Mouse (Mus musculus) embryo, embryonic 10 days (tissue): ENCODE results near the gene Hectd2.

Source experiments
- DNase-seq: peaks from one replicate; pipeline ENCODE4 v3.0.0-alpha.2; 2015; ENCODE audit warnings: low spot score

The Hectd2 gene

DNA sequence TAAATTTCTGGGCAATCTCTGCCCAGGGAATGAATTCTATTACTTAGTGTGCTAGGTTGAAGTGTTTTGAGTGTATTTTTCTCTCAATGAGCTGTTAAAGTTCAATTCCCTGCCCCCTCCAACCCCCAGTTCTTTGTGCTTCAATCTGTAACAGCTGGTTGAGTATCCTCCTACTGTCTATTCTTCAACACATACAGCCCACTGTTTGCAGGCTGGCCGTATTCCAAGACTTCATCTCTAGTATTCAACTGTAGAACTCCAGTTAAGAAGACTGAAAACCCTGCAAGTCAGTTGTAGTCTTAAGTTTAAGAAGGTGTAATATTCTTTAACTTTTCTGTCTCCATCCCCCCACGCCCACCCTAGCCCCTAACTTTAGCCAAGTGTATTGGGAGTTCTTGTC is 10.0 kb downstream of the Hectd2 start:
- no peak for DNase-seq

DNA sequence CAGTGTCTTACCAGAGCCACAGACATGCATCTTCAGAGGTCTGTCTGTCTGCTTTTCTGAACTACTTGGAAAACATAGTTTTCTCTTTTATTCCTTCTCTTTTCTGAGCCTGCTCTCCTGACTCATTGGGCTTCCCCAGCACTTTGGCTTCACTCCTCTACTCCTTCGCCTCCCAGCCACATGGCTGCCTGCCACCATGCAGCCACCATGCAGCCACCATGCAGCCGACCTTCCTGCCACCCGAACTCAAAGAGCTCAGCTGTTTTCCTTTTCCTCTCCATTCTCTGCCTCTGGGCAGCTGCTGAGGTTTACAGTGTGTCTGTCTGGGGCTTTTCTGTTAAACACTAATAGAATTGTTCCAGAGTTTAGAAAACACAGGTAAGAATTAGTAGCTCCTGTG is 19.5 kb downstream of the Hectd2 start:
- no peak for DNase-seq

DNA sequence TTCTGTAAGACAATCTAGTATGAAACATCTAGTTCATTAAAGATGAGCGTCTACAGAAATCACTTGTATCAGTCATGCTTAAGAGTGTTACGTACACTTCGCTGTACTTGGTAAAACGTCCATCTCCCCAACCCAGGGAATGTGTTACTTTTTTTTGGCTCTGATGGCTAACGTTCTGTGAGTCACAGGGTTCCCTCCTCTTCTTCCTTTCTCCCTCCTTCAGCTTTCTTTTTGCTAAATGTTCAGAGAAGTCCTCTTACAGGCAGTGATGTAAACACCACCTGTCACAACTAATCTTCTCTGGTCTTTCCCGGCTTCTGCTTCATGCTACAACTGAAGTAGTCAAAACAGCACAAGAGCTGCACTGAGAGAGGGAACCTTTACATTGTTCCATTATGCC is 20.7 kb downstream of the Hectd2 start:
- DNase-seq = no peak

DNA sequence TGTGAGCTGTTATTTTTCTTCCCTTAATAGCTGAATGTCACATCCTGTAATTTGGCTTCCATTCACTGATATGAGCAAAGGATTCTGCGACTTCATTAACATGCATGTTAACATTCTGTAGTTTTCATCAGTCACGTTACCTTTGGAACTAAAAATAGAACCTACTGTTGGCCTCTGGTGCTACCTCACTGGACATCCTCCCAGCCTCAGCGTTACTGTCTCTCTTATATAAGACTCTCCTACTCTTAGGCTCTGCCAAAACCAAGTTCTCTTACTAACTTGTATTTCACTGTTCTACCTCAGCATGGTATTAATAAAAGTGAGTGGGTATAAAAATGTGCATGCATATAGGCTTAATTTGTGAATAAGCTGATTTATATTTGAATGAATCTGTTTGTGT is 26.4 kb downstream of the Hectd2 start:
- no peak for DNase-seq

DNA sequence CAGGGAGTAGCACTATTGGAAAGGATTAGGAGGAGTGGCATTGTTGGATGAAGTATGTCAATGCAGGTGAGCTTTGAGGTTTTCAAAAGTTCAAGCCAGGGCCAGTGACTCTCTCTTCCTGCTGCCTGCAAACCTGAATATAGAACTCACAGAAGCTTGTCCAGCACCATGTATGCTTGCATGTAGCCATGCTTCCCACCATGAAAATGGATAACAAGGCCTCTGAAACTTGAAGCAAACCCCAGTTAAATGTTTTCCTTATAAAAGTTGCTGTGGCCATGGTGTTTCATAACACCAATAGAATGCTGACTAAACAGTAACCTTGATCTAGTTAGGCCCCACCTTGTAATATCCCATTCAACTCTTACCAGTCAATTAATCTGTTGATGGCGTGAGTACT is 27.7 kb downstream of the Hectd2 start:
- no peak for DNase-seq

DNA sequence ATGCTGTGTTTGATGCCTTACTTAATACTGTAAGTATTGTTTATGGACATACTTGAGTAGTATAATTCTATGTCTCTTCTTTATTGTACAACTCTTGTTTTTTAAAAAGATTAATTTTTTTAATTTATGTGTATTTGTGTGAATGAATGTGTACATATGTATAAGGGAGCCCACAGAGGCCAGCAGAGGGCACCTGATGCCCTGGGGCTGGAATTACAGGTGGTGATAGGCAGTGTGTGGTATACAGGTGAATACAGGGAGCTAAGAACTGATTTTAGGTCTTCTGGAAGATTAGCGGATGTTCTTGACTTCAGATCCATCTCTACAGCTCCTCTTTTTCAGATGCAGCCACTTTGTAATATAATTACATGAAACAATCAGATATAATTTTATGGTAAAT is 31.1 kb downstream of the Hectd2 start:
- DNase-seq = no peak

DNA sequence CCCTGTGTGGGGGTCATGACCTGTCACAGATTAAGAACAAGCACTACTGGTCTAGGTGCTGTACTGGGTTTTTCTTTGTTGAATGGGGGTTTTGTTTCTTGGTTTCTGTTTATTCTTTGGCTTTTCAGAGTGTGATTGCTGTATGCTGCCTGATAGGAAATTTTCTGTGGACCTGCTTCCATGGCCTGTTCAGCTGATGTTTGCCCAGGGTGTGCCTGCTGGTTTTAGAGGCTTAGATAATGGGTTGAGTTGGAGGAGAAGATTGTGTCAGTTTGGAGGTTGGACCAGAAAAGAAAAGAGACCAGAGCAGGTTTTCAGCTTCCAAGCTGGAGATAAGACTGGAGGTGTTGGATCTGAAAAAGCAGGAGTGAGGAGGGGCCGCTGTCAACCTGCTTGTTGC is 40.0 kb downstream of the Hectd2 start:
- no peak for DNase-seq

DNA sequence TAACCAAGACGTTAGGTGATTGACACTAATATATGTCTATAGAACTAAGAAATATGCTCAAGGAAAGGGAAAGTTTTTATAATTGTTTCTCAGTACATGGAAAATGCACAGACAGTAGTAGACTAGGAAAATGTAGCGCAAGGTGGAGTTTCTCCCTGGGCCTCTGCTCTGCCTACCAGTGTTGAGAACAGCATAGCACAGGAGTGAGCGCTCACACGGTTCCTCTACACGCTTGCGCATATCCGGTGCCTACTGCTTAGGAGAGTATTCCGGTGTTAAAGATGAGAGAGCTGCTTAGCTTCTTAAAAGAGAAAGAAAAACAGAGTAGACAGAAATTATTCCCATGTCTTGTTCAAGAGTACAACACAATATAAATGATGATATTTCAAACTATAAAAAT is 47.4 kb downstream of the Hectd2 start:
- no peak for DNase-seq

DNA sequence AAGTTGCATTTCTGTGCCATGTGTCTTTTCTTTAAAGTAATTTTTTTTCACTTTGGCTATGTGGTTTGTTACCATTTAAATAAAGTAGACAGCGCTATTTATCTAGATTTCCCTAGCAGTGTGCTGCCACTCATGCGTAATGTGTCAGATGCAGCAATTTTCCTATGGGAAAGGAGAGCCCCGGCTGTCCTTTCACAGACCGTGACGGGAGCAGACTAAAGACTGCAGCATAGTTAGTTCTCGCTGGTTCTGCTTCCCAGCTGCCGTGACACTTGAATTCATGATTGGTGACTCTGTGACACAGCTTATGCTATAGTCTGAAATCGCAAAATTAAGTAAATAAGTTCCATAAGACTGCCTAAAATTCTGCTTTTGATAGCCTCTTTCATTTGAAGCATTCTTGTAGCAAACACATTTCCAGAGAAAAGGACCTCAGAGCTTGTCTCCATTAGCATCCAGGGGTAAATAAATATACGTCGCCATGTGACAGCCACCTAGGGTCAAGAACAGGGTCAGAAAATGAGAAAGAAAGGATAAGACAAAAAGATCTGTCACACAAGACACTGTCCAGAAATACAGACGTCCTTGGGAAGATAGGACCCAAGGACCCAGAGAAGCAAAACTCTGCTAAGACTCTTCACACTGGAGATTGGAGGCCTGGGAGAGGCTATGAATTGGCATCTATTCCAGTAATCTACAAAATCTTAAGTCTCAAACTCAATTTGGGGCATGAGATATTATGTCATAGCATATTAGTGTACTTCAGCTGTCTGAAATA is 48.3 kb downstream of the Hectd2 start:
- peak; percentile 23 for DNase-seq

DNA sequence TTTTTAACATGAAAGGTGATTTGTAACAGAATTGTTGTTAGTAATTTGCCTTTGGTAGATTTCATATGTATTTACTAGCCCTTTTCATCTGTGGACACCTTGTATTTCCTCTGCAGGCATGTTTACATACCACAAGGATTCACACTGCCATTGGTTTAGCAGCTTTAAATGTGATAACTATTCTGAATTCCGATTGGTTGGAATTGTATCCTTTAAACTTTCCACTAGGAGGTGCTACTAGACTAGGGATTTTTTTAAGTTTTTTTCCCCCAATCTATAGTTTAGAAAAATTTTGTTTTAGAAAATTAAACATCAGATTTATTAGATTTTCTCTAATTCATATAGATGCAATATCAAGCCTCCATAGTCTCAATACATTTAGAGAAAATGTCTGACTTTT is 51.8 kb downstream of the Hectd2 start:
- DNase-seq = peak; percentile 35

DNA sequence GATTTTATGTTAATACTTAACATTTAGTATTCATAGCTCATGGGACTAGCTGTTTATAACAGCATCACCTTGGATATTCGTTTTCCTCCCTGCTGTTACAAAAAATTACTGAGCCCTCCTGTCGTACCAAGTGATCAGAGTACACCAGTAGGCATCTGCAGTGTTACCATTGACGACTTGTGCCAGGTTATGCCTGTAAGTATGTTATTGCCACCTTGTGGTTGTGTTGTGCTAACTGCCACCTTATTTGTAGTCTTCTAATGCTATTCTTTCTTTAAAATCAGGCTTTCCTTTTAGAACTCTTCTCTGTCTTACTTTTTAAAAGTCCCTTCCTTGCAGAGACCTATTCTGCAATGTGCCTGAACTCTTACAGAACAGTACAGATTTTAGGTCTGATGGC is 54.8 kb downstream of the Hectd2 start:
- DNase-seq = no peak

DNA sequence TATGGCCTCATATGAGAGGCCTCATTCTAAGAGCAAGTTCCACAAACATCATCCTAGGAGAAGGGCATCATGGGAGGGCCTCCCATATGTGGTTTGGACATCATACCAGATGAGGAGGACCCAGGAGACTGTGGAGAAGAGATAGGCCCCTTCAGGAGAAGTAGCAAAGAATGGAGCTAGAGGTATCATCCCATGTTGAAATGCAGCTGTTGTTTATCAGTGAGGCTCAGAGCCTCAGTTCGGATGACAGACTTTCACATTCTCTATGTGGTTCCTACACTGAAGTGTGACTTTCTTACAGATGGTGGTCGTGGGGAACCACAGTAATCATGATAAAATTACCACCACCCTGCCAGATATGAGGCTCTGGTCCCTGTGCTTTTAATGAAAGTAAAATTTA is 55.9 kb downstream of the Hectd2 start:
- no peak for DNase-seq

DNA sequence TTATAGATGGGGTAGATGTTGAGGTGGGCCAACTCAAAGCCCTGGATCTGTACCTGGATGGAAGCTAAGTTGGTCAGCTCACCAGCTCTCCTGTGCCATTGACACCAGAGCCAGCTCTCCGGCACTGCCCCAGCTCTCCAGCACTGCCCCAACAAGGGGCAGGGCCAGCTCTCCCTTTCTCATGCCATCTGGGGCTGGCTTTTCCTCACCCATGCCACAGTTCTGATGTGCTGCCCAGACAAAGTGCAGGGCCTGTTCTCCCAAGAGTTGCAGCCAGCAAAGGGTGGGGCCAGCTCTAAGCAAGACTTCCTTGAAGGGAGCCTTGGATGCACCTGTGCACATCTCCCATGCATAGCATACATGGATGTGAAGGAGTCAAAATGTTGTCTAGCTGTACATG is 71.5 kb downstream of the Hectd2 start:
- no peak for DNase-seq

DNA sequence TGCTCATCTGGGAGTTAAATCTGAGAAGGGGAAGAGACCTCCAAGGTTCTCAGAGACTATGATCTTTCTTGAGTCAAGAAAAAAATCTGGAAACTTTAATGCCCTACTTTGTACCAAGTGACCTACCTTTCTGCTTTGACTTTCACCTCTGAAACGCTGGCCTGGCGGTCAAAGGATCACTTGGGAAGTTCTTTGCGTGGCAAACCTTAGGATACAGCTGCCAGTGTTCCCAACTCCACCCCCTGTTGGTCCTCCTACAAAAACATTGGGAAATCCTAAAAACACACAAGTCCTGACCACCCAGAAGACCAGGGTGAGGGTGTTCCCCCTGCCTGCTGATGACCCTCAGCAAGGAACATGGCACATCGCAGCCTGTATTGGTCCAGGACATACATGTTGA is 72.4 kb downstream of the Hectd2 start:
- no peak for DNase-seq

DNA sequence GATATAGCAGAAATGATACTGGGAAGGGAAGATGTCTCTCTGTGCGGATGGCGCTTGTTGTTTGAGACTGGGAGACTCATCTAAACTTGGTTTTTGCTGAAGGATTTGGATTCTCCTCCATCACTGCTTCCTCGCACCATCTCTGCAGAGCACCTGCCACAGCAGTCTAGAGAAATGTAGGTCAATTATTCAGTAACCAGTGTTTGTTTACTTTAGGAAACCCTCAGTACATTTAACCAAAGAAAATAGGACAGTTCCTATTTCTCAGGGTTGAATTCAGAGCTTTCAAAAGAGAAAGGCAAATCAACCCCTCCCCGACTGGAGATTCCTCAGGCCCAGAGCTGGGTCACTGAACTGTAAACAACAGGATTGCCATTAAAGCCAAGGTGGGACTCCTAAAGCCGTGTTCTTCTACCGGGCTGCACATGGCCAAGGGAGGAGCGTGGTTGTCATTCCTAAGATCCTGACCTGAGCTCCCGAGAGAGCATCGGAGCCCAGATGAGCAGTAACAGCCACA is 75.0 kb downstream of the Hectd2 start:
- no peak for DNase-seq

DNA sequence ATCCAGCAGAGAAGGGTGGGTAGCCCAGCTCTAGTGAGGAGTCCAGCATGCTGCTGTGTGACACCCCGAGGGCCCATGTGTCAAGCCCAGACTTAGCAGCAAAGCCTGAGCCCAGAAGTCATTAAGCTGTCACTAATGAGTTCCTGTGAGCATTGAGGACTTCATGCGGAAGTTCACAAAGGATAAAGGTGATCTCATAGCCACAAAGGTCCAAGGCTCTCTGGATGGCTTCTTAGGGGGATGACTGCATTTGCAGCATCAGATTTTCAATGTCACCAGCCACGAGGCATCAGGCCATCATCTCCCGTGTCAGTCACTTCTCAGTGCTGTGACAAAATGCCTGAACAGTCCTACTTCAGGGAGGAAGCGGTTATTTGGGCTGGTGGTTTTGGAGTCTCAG is 75.9 kb downstream of the Hectd2 start:
- DNase-seq = no peak

DNA sequence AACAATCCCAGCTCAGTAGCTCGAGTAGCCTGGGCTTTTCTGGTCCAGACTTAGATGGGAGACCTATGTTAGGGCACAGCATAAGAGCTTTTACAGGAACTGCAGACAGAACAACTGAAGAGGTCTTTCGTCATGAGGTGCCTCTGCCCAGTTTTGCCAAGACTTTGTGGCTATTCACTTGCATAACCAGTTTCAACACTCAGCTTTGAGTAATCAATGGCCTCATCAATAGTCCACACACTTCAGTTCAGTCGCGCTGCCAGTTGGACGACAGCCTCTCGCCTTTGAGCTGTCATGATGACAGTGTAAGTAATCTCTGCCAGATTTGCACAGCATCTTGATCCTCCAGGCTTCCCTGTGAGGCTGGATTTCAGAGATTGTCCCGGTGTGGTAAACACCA is 80.3 kb downstream of the Hectd2 start:
- DNase-seq = no peak

DNA sequence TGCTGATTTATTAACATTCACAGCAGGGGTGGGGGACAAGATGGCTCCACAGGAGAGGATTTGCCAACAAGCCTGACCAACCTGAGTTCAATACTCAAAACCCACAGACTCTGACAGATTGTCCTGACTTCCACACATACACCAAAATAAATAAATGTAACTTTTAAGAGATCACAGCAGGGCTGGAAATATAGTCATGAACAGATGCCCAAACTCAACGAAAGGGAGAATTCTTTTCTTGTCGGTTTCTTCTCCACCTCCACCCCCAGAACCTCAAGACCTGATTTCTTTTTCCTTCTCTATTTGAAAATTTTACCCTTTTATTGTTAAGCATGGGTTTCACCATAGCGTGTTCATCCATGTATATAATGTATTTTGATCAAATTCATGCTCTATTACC is 82.8 kb downstream of the Hectd2 start:
- DNase-seq = no peak

DNA sequence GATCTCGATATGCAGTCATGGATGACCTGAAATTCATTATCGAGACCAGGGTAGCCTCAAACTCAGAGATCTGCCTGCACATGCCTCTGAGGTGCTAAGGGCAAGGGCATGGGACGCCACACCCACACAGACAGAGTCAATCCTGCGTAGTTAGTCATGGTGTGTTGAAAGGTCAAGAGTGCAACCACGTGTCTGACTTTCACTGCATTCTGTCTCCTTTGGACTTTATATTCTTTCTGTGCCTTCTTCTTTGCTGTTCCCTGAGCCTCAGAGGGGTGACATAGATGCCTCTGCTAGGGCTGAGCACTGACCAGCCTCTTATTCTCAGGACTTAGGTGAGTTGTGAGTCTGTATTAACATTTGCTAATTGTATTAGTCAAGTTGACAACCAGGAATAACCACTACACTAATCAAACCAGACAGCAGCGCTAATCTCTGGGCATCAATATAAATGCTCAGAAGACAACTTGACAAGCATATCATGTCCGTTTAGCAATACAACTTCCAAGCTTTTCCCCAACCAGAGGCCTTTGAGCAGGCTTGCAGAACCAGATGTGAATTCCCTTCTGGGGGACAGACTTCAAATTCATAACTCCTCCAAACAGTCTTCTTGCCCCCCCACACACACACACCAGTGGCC is 83.6 kb downstream of the Hectd2 start:
- peak; percentile 18 for DNase-seq

DNA sequence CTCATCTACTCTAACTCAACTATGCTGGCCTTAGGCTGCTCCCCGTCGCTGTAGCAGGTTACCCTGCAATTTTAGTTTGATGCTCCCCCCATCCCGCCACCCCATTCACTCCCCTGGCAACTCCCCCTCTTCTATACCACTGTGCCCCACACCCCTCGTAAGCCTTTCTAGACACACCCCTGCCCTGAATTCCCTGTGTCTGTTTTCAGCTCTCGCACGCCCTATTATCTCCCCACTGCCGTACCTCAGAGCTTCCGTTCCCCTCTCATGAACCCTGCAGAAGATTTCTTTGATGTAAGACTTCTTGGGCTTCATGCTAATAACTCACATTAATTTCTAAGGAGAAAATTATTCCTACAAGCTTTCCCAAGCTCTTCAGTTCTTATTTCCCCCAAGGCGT is 84.6 kb downstream of the Hectd2 start:
- DNase-seq = no peak

DNA sequence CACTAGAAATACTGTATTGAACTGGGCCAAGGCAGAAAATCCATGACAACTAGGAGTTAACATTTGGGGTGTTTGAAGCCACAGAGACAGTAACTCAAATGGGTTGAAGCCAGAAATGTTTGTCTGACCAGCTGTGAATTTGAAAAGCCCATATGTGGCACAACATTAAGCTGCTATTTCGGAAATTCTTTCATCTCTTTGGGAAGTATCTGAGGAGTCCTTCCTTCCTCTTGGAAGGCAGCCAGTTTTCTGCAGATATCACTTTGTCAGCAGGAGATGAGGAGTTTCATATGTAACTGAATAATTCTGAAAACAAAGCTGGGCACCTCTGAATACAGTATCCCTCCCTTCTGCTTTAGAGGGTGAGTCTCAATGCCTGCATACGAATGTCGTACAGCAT is 86.7 kb downstream of the Hectd2 start:
- DNase-seq = no peak

DNA sequence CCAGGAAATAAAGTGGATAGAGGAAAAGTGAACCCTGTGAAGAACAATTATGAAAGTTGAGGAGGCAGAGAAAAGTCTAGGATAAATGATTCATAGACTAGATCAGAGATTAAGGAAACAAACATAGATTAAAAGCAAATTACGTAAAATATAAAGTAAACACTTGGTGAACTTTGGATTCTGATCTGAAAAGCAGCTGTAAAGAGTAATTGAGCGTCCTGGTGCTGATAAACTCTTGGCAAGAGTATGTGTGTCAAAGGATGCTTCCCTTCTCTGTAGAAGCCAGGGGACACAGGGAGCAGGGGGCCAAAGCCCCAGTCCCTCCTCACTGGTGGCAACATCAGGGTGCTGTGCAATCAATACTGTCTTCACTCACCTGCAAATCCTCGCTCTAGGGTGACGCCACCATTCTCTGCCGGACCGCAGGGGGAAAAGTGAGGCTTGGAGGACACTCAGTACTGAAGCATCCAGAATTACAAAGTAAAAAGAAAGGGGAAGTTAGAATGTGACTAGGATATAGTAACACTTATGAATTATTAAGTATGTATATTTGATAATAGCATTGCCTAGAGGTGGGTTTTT is 91.0 kb downstream of the Hectd2 start:
- no peak for DNase-seq

DNA sequence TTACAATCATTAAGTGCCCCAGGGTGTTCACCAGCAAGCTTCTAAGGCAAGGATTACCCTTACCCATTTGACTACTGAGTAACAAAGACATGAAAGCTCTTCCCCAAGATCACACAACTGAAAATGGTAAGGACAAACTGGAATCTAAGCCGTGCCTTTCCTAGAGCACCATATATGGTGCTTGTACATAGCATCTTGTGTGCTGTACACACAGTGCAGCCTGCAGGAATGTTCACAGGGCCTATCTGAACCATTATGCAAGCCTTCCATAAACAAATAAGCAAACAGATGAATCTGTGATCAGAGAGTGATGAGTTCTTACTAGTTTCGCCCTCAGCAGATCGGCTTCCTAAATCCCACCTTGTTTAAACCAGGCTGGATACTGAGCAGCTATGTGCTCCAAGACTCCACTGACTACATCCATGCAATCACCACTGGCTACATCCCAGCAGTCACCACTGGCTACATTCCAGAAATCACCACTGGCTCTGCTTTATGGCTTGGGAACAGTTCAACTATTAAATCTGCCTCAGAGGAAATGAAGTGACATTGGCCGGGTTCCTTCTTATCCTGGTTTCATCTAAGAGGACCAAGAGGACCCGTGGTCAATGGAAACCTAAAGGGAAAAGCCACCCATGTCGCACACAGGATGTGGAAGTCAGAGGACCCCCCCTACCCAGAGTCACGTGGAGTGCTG is 91.8 kb downstream of the Hectd2 start:
- no peak for DNase-seq
